Mouse (Mus musculus) brain, embryonic 14.5 days (tissue): ENCODE measurements around the gene Sorcs2.

Source experiments
- CTCF ChIP-seq: fragments of 200-500 bp; IDR thresholded peaks from 2 replicates; pipeline ENCODE4 v1.5.1; 2012; ENCODE audit warnings: inconsistent platforms, mild to moderate bottlenecking, moderate library complexity, borderline replicate concordance; ENCODE audit not compliant: insufficient read depth, insufficient read length; ENCODE audit errors: extremely low read depth
- POLR2A ChIP-seq: fragments of 200-500 bp; IDR thresholded peaks from 2 replicates; pipeline ENCODE4 v1.6.1; 2012; ENCODE audit warnings: mild to moderate bottlenecking, inconsistent platforms, borderline replicate concordance; ENCODE audit not compliant: poor library complexity, insufficient read depth, insufficient read length, severe bottlenecking; ENCODE audit errors: extremely low read depth

GRCm38 (mm10) chr5:36009405-36009804 lies 388.5 kb downstream of the Sorcs2 start:
- no peak for TF ChIP-seq CTCF
- TF ChIP-seq POLR2A: no peak
